Mouse (Mus musculus): ENCODE data around the gene Tmem127. TPM values are rescaled to one million over a fixed set of nuclear protein-coding genes. Genes with fewer than 3 reads are reported as not detected.

Tmem127 gene
- total and polyA plus RNA-seq, 3 experiments, result 24.8 to 45.6 (median 27.4) TPM

DNA sequence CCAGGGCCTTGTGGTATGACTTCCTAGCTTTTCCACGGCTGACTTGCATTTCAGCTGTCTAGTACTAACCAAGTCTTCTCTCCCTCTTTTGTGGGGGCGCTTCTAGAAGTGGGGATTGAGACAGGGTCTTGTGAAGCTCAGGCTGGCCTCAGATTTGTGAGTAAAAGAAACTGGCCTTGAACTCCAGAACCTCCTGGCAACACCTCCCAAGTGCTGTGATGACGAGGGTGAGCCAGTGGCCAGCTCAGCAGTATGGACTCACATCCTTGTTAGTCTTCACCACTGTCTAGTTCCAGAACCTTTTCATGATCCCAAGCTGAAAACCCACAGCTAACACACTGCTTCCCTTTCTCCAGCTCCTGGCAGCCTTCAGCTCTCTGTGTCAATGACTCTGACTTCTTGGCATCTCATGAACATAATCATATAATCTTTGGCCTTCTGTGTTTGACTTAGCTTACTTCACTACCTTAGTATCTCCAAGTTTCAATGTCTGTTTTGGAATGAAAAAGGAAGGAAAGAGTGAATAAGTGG lies 7.0 kb downstream of the Tmem127 start:
- H3K27me3 ChIP-seq (ENCODE audit: control insufficient read depth, insufficient read depth, low read length), result no peaks in the 10 kb centered on the region
- no peak for DNase-seq
- TF ChIP-seq POLR2A (IDR thresholded peaks at IDR 0.05; ENCODE audit: insufficient read depth, low read depth, low read length) (no peak), CTCF (IDR thresholded peaks at IDR 0.05) (no peak), EP300 (IDR thresholded peaks at IDR 0.05; ENCODE audit: insufficient read depth, low read depth, low read length) (no peak)
- H3K36me3 ChIP-seq (ENCODE audit: control insufficient read depth, insufficient read depth, low read length), result peaks cover 28% of the 10 kb centered on the region
- H3K4me1 ChIP-seq (ENCODE audit: control insufficient read depth, insufficient read depth, low read length), result peaks cover 19% of the 10 kb centered on the region
- H3K27ac ChIP-seq, result no peak overlapping the region
- peaks cover 2% of the 10 kb centered on the region; the same call in 1 of the 2 replicates for H3K79me2 ChIP-seq (replicated peaks; ENCODE audit: control insufficient read depth, insufficient read depth, low read length)
- intact Hi-C loops (cut with DNase I), result loop anchor here (10.0 kb wide), 1 partner anchor 330 kb away; the partner anchor contains the start of genes Mrps5 and Zfp661
- WGBS, result 87% methylated on average over 3 of the region's 3 CpGs
- no peak overlapping the region for H3K4me3 ChIP-seq
- H3K9ac ChIP-seq (ENCODE audit: low read depth, low read length), result no peak overlapping the region

- H3K79me2 ChIP-seq (replicated peaks; ENCODE audit: control insufficient read depth, insufficient read depth, low read length), result no peaks in the 10 kb centered on the region; the same call in 1 of the 2 replicates
- no peak for DNase-seq
- intact Hi-C loops (cut with DNase I), result loop anchor here (10.0 kb wide), 1 partner anchor 330 kb away; the partner anchor contains the start of genes Mrps5 and Zfp661
- no peak overlapping the region for H3K27ac ChIP-seq
- no peak overlapping the region for H3K9ac ChIP-seq (ENCODE audit: low read depth, low read length)
- H3K27me3 ChIP-seq (ENCODE audit: control insufficient read depth, insufficient read depth, low read length), result no peaks in the 10 kb centered on the region
- H3K4me1 ChIP-seq (ENCODE audit: control insufficient read depth, insufficient read depth, low read length), result peaks cover 19% of the 10 kb centered on the region
- no peak overlapping the region for H3K4me3 ChIP-seq
- 76% methylated on average over 6 of the region's 6 CpGs for WGBS
- no peak for TF ChIP-seq POLR2A (IDR thresholded peaks at IDR 0.05; ENCODE audit: insufficient read depth, low read depth, low read length)
- no peak for TF ChIP-seq CTCF (IDR thresholded peaks at IDR 0.05)
- TF ChIP-seq EP300 (IDR thresholded peaks at IDR 0.05; ENCODE audit: insufficient read depth, low read depth, low read length), result no peak
- H3K36me3 ChIP-seq (ENCODE audit: control insufficient read depth, insufficient read depth, low read length), result peaks cover 30% of the 10 kb centered on the region
Measured at GRCm38 (mm10) chr2:127255294-127255693, 7.6 kb downstream of the Tmem127 start.

- peak in 1 of 2 experiments; percentile 69 for DNase-seq
- intact Hi-C loops (cut with DNase I), result loop anchor here (10.0 kb wide), 1 partner anchor 325 kb away; the partner anchor contains the start of genes Mrps5 and Zfp661
- H3K4me1 ChIP-seq (ENCODE audit: control insufficient read depth, insufficient read depth, low read length), result peaks cover 11% of the 10 kb centered on the region
- H3K79me2 ChIP-seq (replicated peaks; ENCODE audit: control insufficient read depth, insufficient read depth, low read length), result no peaks in the 10 kb centered on the region
- H3K9ac ChIP-seq (ENCODE audit: low read depth, low read length), result peak overlapping the region; percentile 11
- 0 out of 2 replicates have a peak, but pooled peaks have one; percentile 24 for TF ChIP-seq EP300 (IDR thresholded peaks at IDR 0.05; ENCODE audit: insufficient read depth, low read depth, low read length)
- 0 out of 2 replicates have a peak, but pooled peaks have one; percentile 29 for TF ChIP-seq POLR2A (IDR thresholded peaks at IDR 0.05; ENCODE audit: insufficient read depth, low read depth, low read length)
- 0 out of 2 replicates have a peak, but pooled peaks have one; percentile 11 for TF ChIP-seq CTCF (IDR thresholded peaks at IDR 0.05)
- peak overlapping the region; percentile 18 for H3K27ac ChIP-seq
- no peaks in the 10 kb centered on the region for H3K27me3 ChIP-seq (ENCODE audit: control insufficient read depth, insufficient read depth, low read length)
- 19% methylated on average over 5 of the region's 5 CpGs for WGBS
- H3K36me3 ChIP-seq (ENCODE audit: control insufficient read depth, insufficient read depth, low read length), result peaks cover 18% of the 10 kb centered on the region
- no peak overlapping the region for H3K4me3 ChIP-seq
Measured at GRCm38 (mm10) chr2:127259340-127259739, 11.6 kb downstream of the Tmem127 start.

- peaks cover 18% of the 10 kb centered on the region for H3K36me3 ChIP-seq (ENCODE audit: control insufficient read depth, insufficient read depth, low read length)
- no peak for TF ChIP-seq EP300 (IDR thresholded peaks at IDR 0.05; ENCODE audit: insufficient read depth, low read depth, low read length)
- TF ChIP-seq CTCF (IDR thresholded peaks at IDR 0.05), result no peak
- TF ChIP-seq POLR2A (IDR thresholded peaks at IDR 0.05; ENCODE audit: insufficient read depth, low read depth, low read length), result no peak
Measured at GRCm38 (mm10) chr2:127262480-127262879, 14.8 kb downstream of the Tmem127 start.

DNA sequence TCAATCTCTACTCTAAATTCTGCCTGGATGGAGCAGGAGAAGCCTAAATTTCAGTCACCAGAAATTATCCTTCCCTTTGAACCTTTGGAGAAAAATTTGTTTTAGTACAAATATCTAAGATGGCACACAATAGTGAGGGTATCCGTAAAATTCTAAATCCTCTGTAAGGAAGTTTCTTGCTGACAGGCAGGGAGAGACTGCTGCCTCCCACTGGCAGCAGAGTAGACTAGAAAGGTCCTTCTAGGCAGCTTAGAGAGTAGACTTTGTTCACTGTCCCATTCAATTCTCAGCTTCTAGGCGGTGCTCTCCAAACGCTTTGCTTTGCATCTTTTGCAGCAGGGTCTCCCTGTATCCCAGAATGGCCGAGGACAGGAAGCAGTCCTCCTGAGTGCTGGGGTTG lies 20.1 kb downstream of the Tmem127 start:
- TF ChIP-seq CTCF (IDR thresholded peaks at IDR 0.05) (peak; percentile 51), EP300 (IDR thresholded peaks at IDR 0.05; ENCODE audit: insufficient read depth, low read depth, low read length) (no peak)
- H3K4me1 ChIP-seq (ENCODE audit: control insufficient read depth, insufficient read depth, low read length), result peaks cover 2% of the 10 kb centered on the region
- H3K27me3 ChIP-seq (ENCODE audit: control insufficient read depth, insufficient read depth, low read length), result no peaks in the 10 kb centered on the region
- no peak overlapping the region for H3K4me3 ChIP-seq
- no peak for DNase-seq
- H3K36me3 ChIP-seq (ENCODE audit: control insufficient read depth, insufficient read depth, low read length), result peaks cover 6% of the 10 kb centered on the region
- no peak overlapping the region for H3K9ac ChIP-seq (ENCODE audit: low read depth, low read length)
- intact Hi-C loops (cut with DNase I), result loop anchor here (2.0 kb wide), 1 partner anchor 15 kb away; no protein-coding TSS in a partner anchor
- peaks cover 2% of the 10 kb centered on the region for H3K79me2 ChIP-seq (replicated peaks; ENCODE audit: control insufficient read depth, insufficient read depth, low read length)
- 44% methylated on average over 4 of the region's 4 CpGs for WGBS
- no peak overlapping the region for H3K27ac ChIP-seq

More at GRCm38 (mm10) chr2:127262480-127262879, 14.8 kb downstream of the Tmem127 start:
- peaks cover 11% of the 10 kb centered on the region for H3K4me1 ChIP-seq (ENCODE audit: control insufficient read depth, insufficient read depth, low read length)
- no peak overlapping the region for H3K27ac ChIP-seq
- DNase-seq, result no peak
- no peaks in the 10 kb centered on the region for H3K79me2 ChIP-seq (replicated peaks; ENCODE audit: control insufficient read depth, insufficient read depth, low read length)
- intact Hi-C loops (cut with DNase I), result no loop called here
- H3K4me3 ChIP-seq, result no peak overlapping the region
- no peaks in the 10 kb centered on the region for H3K27me3 ChIP-seq (ENCODE audit: control insufficient read depth, insufficient read depth, low read length)
- no peak overlapping the region for H3K9ac ChIP-seq (ENCODE audit: low read depth, low read length)

All from heart, adult 2 months (tissue).